Mouse (Mus musculus): ENCODE data around the gene Klk1. TPM values are rescaled to one million over a fixed set of nuclear protein-coding genes. Genes with fewer than 3 reads are reported as not detected.

Gene Klk1
- polyA plus RNA-seq (2017; shearing (Covaris generic)) = under 1 TPM in 1 of 2 experiments, not detected in 1; 0.65 TPM

GRCm38 (mm10) chr7:44225076-44225475, at the start of gene Klk1:
Klk1 (plus strand) TSS chr7:44225360.

GRCm38 (mm10) chr7:44187936-44188335, 37.2 kb upstream of the Klk1 start, which contains the start of gene Klk1b24:
Klk1b24 (plus strand) TSS chr7:44188236.

GRCm38 (mm10) chr7:44197891-44198290, 27.3 kb upstream of the Klk1 start, which contains the start of gene Klk1b3:
Klk1b3 (plus strand) TSS chr7:44198191.

GRCm38 (mm10) chr7:44207135-44207534, 18.0 kb upstream of the Klk1 start, which contains the start of gene Klk1b4:
Klk1b4 (plus strand) TSS chr7:44207435.

GRCm38 (mm10) chr7:44215645-44216044, 9.5 kb upstream of the Klk1 start, which contains the start of gene Klk1b5:
Klk1b5 (plus strand) TSS chr7:44215945.

GRCm38 (mm10) chr7:44235909-44236308, 10.7 kb downstream of the Klk1 start, which contains the start of gene Gm36864:
Gm36864 (plus strand) TSS chr7:44236177.

GRCm38 (mm10) chr7:44246055-44246983, 21.2 kb downstream of the Klk1 start, which contains the start of the genes 1700028J19Rik and 2410002F23Rik:
1700028J19Rik (minus strand) TSS chr7:44246695.
2410002F23Rik (plus strand) TSS chr7:44246722.

GRCm38 (mm10) chr7:44257278-44257677, 32.1 kb downstream of the Klk1 start, which contains the start of gene Acp4:
Acp4 (minus strand) TSS chr7:44257378.

GRCm38 (mm10) chr7:44261147-44261546, 36.0 kb downstream of the Klk1 start, which contains the start of gene Gm15517:
Gm15517 (plus strand) TSS chr7:44261447.

Other genes with a start within 250 kb of the Klk1 start
- gene Klk1b9, start 249.3 kb upstream of the Klk1 start, polyA plus RNA-seq (2017; shearing (Covaris generic)) = not detected
- gene Klk1b11, start 229.5 kb upstream of the Klk1 start, polyA plus RNA-seq (2017; shearing (Covaris generic)) = not detected
- under 1 TPM in 1 of 2 experiments, not detected in 1; 0.22 TPM for gene Klk1b26, start 213.2 kb upstream of the Klk1 start, polyA plus RNA-seq (2017; shearing (Covaris generic))
- gene Klk1b27, start 173.1 kb upstream of the Klk1 start, polyA plus RNA-seq (2017; shearing (Covaris generic)) = 1 to 10 TPM; 2.7 to 3.0 TPM
- gene Klk1b21, start 123.0 kb upstream of the Klk1 start, polyA plus RNA-seq (2017; shearing (Covaris generic)) = not detected
- not detected for gene Klk1b22, start 112.7 kb upstream of the Klk1 start, polyA plus RNA-seq (2017; shearing (Covaris generic))
- gene Klk1b16, start 88.6 kb upstream of the Klk1 start, polyA plus RNA-seq (2017; shearing (Covaris generic)) = not detected
- gene Klk1b24, start 37.1 kb upstream of the Klk1 start, polyA plus RNA-seq (2017; shearing (Covaris generic)) = under 1 TPM in 1 of 2 experiments, not detected in 1; 0.84 TPM
- not detected for gene Klk1b3, start 27.2 kb upstream of the Klk1 start, polyA plus RNA-seq (2017; shearing (Covaris generic))
- gene Klk1b4, start 17.9 kb upstream of the Klk1 start, polyA plus RNA-seq (2017; shearing (Covaris generic)) = under 1 TPM in 1 of 2 experiments, not detected in 1; 0.59 TPM
- gene Klk1b5, start 9.4 kb upstream of the Klk1 start, polyA plus RNA-seq (2017; shearing (Covaris generic)) = not detected
- 1 to 10 TPM in 1 of 2 experiments, not detected in 1; 2.8 TPM for gene Gm36864, start 10.8 kb downstream of the Klk1 start, polyA plus RNA-seq (2017; shearing (Covaris generic))
- gene 1700028J19Rik, start 21.3 kb downstream of the Klk1 start, polyA plus RNA-seq (2017; shearing (Covaris generic)) = 1 to 10 TPM; 1.5 to 4.0 TPM
- 100 to 1,000 TPM; 133 to 173 TPM for gene 2410002F23Rik, start 21.4 kb downstream of the Klk1 start, polyA plus RNA-seq (2017; shearing (Covaris generic))
- 1 to 10 TPM in 1 of 2 experiments, under 1 TPM in 1; 0.18 to 1.3 TPM for gene Acp4, start 32.0 kb downstream of the Klk1 start, polyA plus RNA-seq (2017; shearing (Covaris generic))
- not detected for gene Gm15517, start 36.1 kb downstream of the Klk1 start, polyA plus RNA-seq (2017; shearing (Covaris generic))
- gene Clec11a, start 81.5 kb downstream of the Klk1 start, polyA plus RNA-seq (2017; shearing (Covaris generic)) = under 1 TPM; 0.31 to 0.95 TPM
- gene Shank1, start 84.9 kb downstream of the Klk1 start, polyA plus RNA-seq (2017; shearing (Covaris generic)) = under 1 TPM; 0.10 to 0.24 TPM
- under 1 TPM; 0.23 to 0.55 TPM for gene Syt3, start 158.7 kb downstream of the Klk1 start, polyA plus RNA-seq (2017; shearing (Covaris generic))
- under 1 TPM; 0.47 to 0.69 TPM for gene 1700008O03Rik, start 160.5 kb downstream of the Klk1 start, polyA plus RNA-seq (2017; shearing (Covaris generic))
- under 1 TPM; 0.18 to 0.64 TPM for gene Lrrc4b, start 203.7 kb downstream of the Klk1 start, polyA plus RNA-seq (2017; shearing (Covaris generic))
- 1 to 10 TPM in 1 of 2 experiments, not detected in 1; 1.2 TPM for gene Aspdh, start 240.0 kb downstream of the Klk1 start, polyA plus RNA-seq (2017; shearing (Covaris generic))
- 100 to 1,000 TPM in 1 of 2 experiments, 10 to 100 TPM in 1; 94.8 to 118 TPM for gene Josd2, start 242.6 kb downstream of the Klk1 start, polyA plus RNA-seq (2017; shearing (Covaris generic))

Data from inflammation-experienced regulatory T-cells (primary cell).